Mouse (Mus musculus) G1E-ER4 (cell line): ENCODE measurements around the gene Pi4ka. TPM values are rescaled to one million over a fixed set of nuclear protein-coding genes. Genes with fewer than 3 reads are reported as not detected.

Experiments used
- GATA1 ChIP-seq: IDR thresholded peaks from one replicate; pipeline ENCODE4 v1.8.0; 2012; ENCODE audit warnings: low read length, inconsistent platforms
- polyA plus RNA-seq: library from polyadenylated mRNA; stranded (reverse); fragments of >175 nt; gene quantifications from 2 replicates; pipeline ENCODE4 v1.2.3, GENCODE M21; 2012

Pi4ka gene
- polyA plus RNA-seq, 1 experiment, result 11.6 TPM

GRCm38 (mm10) chr16:17346766-17347165 lies 59.3 kb downstream of the Pi4ka start:
- TF ChIP-seq GATA1, result no peak

- TF ChIP-seq GATA1, result no peak
These were observed 60.3 kb downstream of the Pi4ka start for GRCm38 (mm10) chr16:17345813-17346155.

DNA sequence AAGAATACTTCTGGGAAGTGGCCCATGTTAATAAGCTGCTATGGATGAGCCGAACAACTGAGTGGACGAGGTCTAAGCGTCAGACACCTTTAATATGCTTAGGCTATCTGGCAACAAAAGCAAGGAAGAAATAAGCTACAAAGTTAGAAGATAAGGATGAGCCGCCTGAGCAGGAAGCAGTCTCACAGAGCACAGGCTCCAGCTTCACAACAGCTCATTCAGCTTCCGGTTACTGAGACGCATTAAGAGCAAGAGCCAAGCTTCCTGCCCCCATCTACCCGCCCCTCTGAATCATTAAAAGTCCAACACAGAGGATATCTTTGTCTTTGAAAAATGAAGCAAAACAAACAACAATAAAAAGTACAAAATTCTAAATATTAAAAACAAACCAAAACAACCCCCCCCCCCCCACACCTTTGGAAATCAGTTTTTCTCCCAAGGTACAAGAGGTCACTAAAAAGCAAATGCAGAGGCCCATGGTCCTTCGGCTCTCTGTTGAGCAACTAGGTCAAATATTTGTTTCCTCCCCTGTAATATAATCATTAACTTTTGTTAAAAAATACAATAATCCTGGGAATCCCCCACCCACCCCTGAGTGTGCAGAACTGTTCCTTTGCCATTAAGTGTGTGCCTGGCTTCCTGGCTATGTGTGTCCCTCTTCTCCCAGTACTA lies 60.8 kb downstream of the Pi4ka start:
- TF ChIP-seq GATA1, result no peak

GRCm38 (mm10) chr16:17341847-17342246 lies 64.3 kb downstream of the Pi4ka start:
- no peak for TF ChIP-seq GATA1

DNA sequence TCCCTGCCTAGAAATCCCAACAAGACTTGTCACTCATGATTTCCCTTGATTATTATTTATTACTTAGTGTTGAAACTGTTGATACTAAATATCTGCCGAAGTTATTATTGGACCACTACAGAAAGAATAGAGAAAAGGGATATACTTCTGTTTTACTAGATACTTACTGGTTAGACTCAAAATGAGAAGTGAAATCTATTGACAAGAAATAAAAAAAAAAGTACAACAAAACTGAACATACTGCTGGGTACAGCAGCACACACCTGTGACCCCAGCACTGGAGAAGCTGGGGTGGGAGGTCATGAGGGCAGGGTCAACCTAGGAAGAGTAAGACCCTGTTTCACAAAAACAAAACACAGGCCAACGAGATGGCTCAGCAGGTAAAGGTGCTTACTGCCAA lies 65.4 kb downstream of the Pi4ka start:
- no peak for TF ChIP-seq GATA1

DNA sequence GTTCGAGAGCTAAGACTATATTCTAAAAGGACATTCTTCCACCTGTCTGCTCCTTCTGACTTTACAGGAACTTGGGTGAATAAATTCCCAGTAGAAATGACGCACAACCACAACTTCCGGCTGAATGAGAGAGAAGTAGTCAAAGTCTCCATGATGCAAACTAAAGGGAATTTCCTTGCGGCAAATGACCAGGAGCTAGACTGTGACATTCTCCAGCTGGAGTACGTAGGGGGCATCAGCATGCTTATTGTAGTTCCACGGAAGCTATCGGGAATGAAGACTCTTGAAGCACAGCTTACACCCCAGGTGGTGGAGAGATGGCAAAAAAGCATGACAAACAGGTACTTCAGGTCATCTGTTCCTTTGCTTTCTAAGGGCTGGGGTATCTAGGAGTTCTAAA lies 66.4 kb downstream of the Pi4ka start:
- no peak for TF ChIP-seq GATA1

- no peak for TF ChIP-seq GATA1
These were observed 70.0 kb downstream of the Pi4ka start for GRCm38 (mm10) chr16:17336089-17336488.

- TF ChIP-seq GATA1, result no peak
These were observed 71.5 kb downstream of the Pi4ka start for GRCm38 (mm10) chr16:17334574-17334973.

DNA sequence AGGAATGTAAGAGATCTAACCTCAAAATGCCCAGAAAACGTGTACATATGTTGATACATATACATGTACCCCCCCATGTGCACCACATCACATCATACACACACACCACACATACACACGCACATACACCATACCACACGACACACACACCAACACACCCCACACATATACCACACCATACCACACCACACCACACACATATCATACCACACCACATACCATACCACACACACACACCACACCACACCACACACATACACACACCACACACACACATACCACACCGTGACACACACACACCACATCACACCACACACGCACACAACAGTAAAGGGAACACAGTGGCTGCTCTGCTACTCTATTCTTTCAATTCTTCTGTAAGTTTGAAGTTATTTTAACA lies 74.3 kb downstream of the Pi4ka start:
- TF ChIP-seq GATA1, result no peak

GRCm38 (mm10) chr16:17331116-17331515 lies 75.0 kb downstream of the Pi4ka start, which contains the start of gene Serpind1:
Gene Serpind1, plus strand, starts transcription at chr16:17331371.
- TF ChIP-seq GATA1, result no peak

- no peak for TF ChIP-seq GATA1
These were observed 76.1 kb downstream of the Pi4ka start for GRCm38 (mm10) chr16:17329848-17330570.

DNA sequence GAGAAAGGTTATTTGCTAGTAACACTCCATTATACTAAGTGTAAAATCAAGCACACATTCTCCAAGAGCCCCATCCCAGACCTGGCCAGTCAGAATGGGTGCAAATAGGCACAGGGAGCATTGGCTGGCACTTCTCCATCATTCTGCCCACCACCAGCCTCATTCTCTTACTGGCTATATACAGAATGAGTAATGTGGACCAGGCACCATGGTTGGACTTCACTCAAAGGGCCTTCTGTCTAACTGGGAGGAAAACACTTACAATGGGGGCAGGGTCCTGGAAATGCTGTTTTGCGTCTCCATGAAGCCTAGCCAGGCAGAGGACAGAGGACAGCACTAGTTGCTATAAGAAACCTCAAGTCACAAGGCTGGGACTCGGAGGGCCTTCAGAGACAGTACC lies 80.0 kb downstream of the Pi4ka start:
- no peak for TF ChIP-seq GATA1

DNA sequence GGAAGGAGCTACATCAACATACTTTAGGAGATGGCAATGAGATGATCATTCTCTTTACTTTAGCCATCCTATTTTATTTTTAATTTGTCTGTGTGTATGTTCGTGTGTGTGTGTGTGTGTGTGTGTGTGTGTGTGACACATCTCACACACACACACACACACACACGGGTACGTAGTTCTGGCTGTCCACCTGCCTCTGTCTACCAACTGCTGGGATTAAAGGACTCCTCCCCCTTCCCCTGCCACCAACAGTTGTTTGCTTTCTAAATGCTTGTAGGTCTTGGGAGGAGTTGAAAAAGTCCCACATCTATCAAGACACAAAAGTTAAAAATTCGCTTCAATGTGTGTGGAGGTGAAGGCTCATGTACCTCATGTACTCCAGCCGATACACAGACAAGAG lies 81.4 kb downstream of the Pi4ka start:
- no peak for TF ChIP-seq GATA1

DNA sequence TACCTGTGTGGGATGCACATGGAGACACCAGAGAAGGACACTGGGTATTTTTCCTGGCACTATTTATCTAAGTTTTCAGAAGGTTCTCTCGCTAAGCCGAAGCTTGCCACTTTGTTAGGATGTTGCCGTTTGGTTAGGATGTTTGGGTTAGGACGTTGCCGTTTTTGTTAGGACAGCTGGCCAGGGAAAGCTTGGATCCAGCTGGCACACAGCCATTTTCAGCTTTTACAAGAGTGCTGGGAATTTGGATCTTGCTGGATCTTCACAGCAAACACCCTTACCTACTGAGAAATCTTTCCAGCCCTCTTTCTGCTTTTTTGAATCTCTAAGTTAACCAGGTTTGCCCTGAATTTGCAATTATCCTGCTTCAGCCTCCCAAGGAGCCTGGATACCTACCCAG lies 84.6 kb downstream of the Pi4ka start:
- TF ChIP-seq GATA1, result no peak

DNA sequence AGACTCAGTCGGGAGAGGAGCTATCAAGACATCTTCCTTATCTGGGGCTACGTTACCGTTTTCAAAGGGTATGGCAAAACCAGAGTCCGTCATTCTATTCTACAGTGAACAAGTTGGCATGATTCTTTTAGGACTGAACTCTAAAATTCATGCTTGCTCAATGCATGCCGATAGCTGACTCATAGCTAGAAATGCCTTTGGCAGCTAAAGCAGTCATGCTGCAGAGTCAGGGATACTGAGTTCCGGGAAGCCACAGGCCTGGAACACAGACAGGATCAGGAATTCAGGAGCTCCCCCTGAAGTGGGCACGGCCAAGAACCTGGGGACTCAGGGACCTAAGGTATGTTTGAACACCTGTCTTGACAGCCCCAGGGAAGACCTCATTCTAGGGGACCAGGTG lies 89.6 kb downstream of the Pi4ka start:
- no peak for TF ChIP-seq GATA1

GRCm38 (mm10) chr16:17312531-17312930 lies 93.6 kb downstream of the Pi4ka start:
- no peak for TF ChIP-seq GATA1

GRCm38 (mm10) chr16:17309036-17309435 lies 97.1 kb downstream of the Pi4ka start:
- no peak for TF ChIP-seq GATA1
